ENCODE assay signal across 8 mouse cellular contexts in the genomic region with DNA sequence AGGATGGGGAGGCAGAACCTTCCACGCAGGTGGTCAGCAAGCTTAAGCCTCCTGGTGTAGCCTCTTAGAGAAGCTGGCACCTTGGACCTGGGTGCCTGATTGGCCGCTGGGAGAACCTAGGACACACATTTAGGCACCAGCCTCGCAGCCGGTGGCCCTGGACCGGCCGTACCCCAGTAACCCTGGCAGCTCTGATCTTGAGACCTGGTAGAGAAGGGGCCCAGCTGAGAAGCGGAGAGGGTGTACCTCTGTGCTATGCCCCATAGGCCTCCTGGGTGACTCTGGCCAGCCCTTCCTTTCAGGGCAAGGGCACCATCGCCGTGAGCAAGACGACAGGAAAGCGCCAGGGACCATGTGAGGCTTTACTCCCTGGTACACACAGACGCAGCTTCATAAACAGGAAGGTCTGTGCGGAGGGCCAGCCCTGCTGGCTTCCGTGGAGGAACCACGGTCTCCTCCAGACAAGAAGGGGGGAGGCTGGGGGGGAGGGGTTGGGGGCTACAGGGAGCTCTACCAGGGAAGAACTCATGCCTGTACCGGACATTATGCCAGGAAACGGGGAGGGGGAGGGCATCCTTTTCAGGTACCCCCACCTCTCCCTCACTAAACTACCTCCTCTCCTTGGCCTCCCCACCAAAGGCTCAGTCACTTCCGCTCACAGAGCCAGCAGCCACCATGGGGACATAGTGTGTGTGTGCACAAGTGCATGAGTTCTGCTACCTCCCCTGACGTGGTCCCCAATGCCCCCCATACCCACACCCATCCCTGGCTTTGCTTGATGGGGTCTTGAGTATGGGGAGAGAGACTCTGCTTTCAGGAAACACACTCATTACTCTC. TPM values are rescaled to one million over a fixed set of nuclear protein-coding genes. Genes with fewer than 3 reads are reported as not detected.
DNase-seq lines count a peak whose midpoint lies in the region; ATAC-seq and TF ChIP-seq lines count a peak whose summit lies in the region.

No protein-coding gene starts in this region.

- H3K4me2 ChIP-seq in intestine, postnatal 0 days (replicated peaks; ENCODE audit: low read depth): peak overlapping the region; percentile 48

- no peaks in the 10 kb centered on the region for H3K9me3 ChIP-seq in intestine, postnatal 0 days (ENCODE audit: control insufficient read depth)

- peak; percentile 47 for TF ChIP-seq EP300 in heart, adult 2 months (IDR thresholded peaks at IDR 0.05; ENCODE audit: insufficient read depth, low read depth, low read length)

- H3K27me3 ChIP-seq in heart, adult 2 months (ENCODE audit: control insufficient read depth, insufficient read depth, low read length): no peaks in the 10 kb centered on the region
- no peaks in the 10 kb centered on the region for H3K27me3 ChIP-seq in intestine, postnatal 0 days (replicated peaks; ENCODE audit: control insufficient read depth, insufficient read depth, low read length)

- peak overlapping the region; percentile 78 for H3K27ac ChIP-seq in layer of hippocampus, adult 2 months
- peak overlapping the region; percentile 81 for H3K27ac ChIP-seq in heart, adult 2 months
- peak overlapping the region; percentile 57 for H3K27ac ChIP-seq in intestine, postnatal 0 days (ENCODE audit: low read depth, low read length)
- H3K27ac ChIP-seq in olfactory bulb, adult 2 months (ENCODE audit: insufficient read depth, low read depth, low read length): peak overlapping the region; percentile 37; the same call in 1 of the 2 replicates

- no peak for DNase-seq in layer of hippocampus, adult 2 months (ENCODE audit: low spot score in 2 of 2)
- DNase-seq in layer of hippocampus, adult 11-12 months (ENCODE audit: low spot score): no peak
- peak; percentile 69 to 82 for DNase-seq in heart, adult 2 months
- peak; percentile 55 for DNase-seq in lung, adult 2 months
- no peak for DNase-seq in right cerebral cortex, postnatal 10 days (ENCODE audit: low spot score in 2 of 2)
- no peak for DNase-seq in cerebellum, adult 9-10 months

- no peak for TF ChIP-seq CTCF in layer of hippocampus, adult 2 months (conservative IDR thresholded peaks at IDR 0.05)
- no peak for TF ChIP-seq CTCF in heart, adult 2 months (IDR thresholded peaks at IDR 0.05)
- TF ChIP-seq CTCF in intestine, postnatal 0 days (IDR thresholded peaks at IDR 0.05; ENCODE audit: low read depth): no peak
- no peak for TF ChIP-seq CTCF in lung, adult 2 months (IDR thresholded peaks at IDR 0.05; ENCODE audit: insufficient read depth, low read length)
- TF ChIP-seq CTCF in olfactory bulb, adult 2 months (IDR thresholded peaks at IDR 0.05; ENCODE audit: insufficient read depth, low read depth, low read length): no peak

- H3K36me3 ChIP-seq in heart, adult 2 months (ENCODE audit: control insufficient read depth, insufficient read depth, low read length): no peaks in the 10 kb centered on the region
- peaks cover 18% of the 10 kb centered on the region; the same call in 1 of the 2 replicates for H3K36me3 ChIP-seq in intestine, postnatal 0 days (ENCODE audit: control insufficient read depth, insufficient read depth)

- H3K4me1 ChIP-seq in heart, adult 2 months (ENCODE audit: control insufficient read depth, insufficient read depth, low read length): peaks cover 4% of the 10 kb centered on the region
- 0 out of 2 replicates have a peak, but pooled peaks cover 4% of the 10 kb centered on the region for H3K4me1 ChIP-seq in intestine, postnatal 0 days (replicated peaks; ENCODE audit: control insufficient read depth, insufficient read depth, low read length)
- peaks cover 9% of the 10 kb centered on the region for H3K4me1 ChIP-seq in lung, adult 2 months (ENCODE audit: control insufficient read depth, insufficient read depth, low read length)
- H3K4me1 ChIP-seq in olfactory bulb, adult 2 months (ENCODE audit: control insufficient read depth, insufficient read depth, low read length): peaks cover 33% of the 10 kb centered on the region

- peak overlapping the region; percentile 61 for H3K9ac ChIP-seq in heart, adult 2 months (ENCODE audit: low read depth, low read length)
- 0 out of 2 replicates have a peak overlapping the region, but pooled peaks have one; percentile 1 for H3K9ac ChIP-seq in intestine, postnatal 0 days (ENCODE audit: low read depth, low read length)

- ATAC-seq in intestine, postnatal 0 days: no peak

- intact Hi-C loops in heart, adult 2 months (cut with DNase I): no loop called here

- H3K79me2 ChIP-seq in heart, adult 2 months (replicated peaks; ENCODE audit: control insufficient read depth, insufficient read depth, low read length): no peaks in the 10 kb centered on the region

- 40% methylated on average over 19 of the region's 19 CpGs for WGBS in heart, adult 2 months
- 70% methylated on average over 19 of the region's 19 CpGs for WGBS in intestine, postnatal 0 days
- 43% methylated on average over 19 of the region's 19 CpGs for WGBS in lung, adult 2 months
- 64% methylated on average over 19 of the region's 19 CpGs for WGBS in olfactory bulb, adult 2 months

- peak; percentile 71 for TF ChIP-seq POLR2A in heart, adult 2 months (IDR thresholded peaks at IDR 0.05; ENCODE audit: insufficient read depth, low read depth, low read length)
- TF ChIP-seq POLR2A in lung, adult 2 months (IDR thresholded peaks at IDR 0.05; ENCODE audit: borderline replicate concordance, extremely low read depth, low read depth, low read length): peak; percentile 84; the same call in 1 of the 2 replicates
- TF ChIP-seq POLR2A in olfactory bulb, adult 2 months (IDR thresholded peaks at IDR 0.05; ENCODE audit: insufficient read depth, low read depth, low read length): no peak

- H3K4me3 ChIP-seq in layer of hippocampus, adult 2 months: peak overlapping the region; percentile 28
- peak overlapping the region; percentile 59 for H3K4me3 ChIP-seq in heart, adult 2 months
- no peak overlapping the region for H3K4me3 ChIP-seq in intestine, postnatal 0 days (ENCODE audit: low read depth, low read length)
- H3K4me3 ChIP-seq in lung, adult 2 months (replicated peaks; ENCODE audit: extremely low read depth, low read depth, low read length): peak overlapping the region; percentile 63
- H3K4me3 ChIP-seq in olfactory bulb, adult 2 months (ENCODE audit: insufficient read depth, low read depth, low read length): no peak overlapping the region; the same call in 1 of the 2 replicates

RNA-seq across cellular contexts. Expression of a gene that starts 1.5 kb away (rescaled TPM):
- total RNA-seq in layer of hippocampus, adult 2 months (2021): 1 to 10 TPM; 4.4 to 4.7 TPM
- total RNA-seq in heart, adult 2 months (2021): 10 to 100 TPM; 11.1 to 11.6 TPM
- polyA plus RNA-seq in heart, adult 2 months (2012; rRNA removed): 15.0 and 19.1 TPM in 2 replicates
- polyA plus RNA-seq in intestine, postnatal 0 days (2015; fragmentation: Nextera tagmentation; extraction: Ambion mirVana): 7.2 and 7.6 TPM in 2 replicates
- polyA plus RNA-seq in lung, adult 2 months (2012; rRNA removed): 78.0 and 98.3 TPM in 2 replicates
- polyA plus RNA-seq in olfactory bulb, adult 2 months (2012; ENCODE audit: insufficient read depth, insufficient read length, low replicate concordance, missing spikeins): not detected in 2 replicates

RNA-seq across cellular contexts. Expression of a gene that starts 31.1 kb away (rescaled TPM):
- 1 to 10 TPM; 5.4 to 5.5 TPM for total RNA-seq in layer of hippocampus, adult 2 months (2021)
- total RNA-seq in heart, adult 2 months (2021): 10 to 100 TPM; 15.0 to 17.0 TPM
- 22.3 and 28.5 TPM in 2 replicates for polyA plus RNA-seq in heart, adult 2 months (2012; rRNA removed)
- 3.2 and 3.9 TPM in 2 replicates for polyA plus RNA-seq in intestine, postnatal 0 days (2015; fragmentation: Nextera tagmentation; extraction: Ambion mirVana)
- 61.5 and 73.5 TPM in 2 replicates for polyA plus RNA-seq in lung, adult 2 months (2012; rRNA removed)
- not detected in 2 replicates for polyA plus RNA-seq in olfactory bulb, adult 2 months (2012; ENCODE audit: insufficient read depth, insufficient read length, low replicate concordance, missing spikeins)

RNA-seq across cellular contexts. Expression of a gene that starts 53.2 kb away (rescaled TPM):
- total RNA-seq in layer of hippocampus, adult 2 months (2021): 100 to 1,000 TPM; 202 to 204 TPM
- total RNA-seq in heart, adult 2 months (2021): 1 to 10 TPM; 1.3 to 3.4 TPM
- 0.16 and 0.35 TPM in 2 replicates for polyA plus RNA-seq in heart, adult 2 months (2012; rRNA removed)
- 0.10 and 0.17 TPM in 2 replicates for polyA plus RNA-seq in intestine, postnatal 0 days (2015; fragmentation: Nextera tagmentation; extraction: Ambion mirVana)
- 0.02 and 0.09 TPM in 2 replicates for polyA plus RNA-seq in lung, adult 2 months (2012; rRNA removed)
- polyA plus RNA-seq in olfactory bulb, adult 2 months (2012; ENCODE audit: insufficient read depth, insufficient read length, low replicate concordance, missing spikeins): not detected in 2 replicates

Comparison
In these comparisons a context has a peak if more than half of its experiments do, and no peak if none do; other contexts are left out.
1. DNase-seq: peak in heart, adult 2 months (2 of 2) and lung, adult 2 months (single experiment); none in layer of hippocampus, adult 2 months (0 of 2), layer of hippocampus, adult 11-12 months (single experiment), right cerebral cortex, postnatal 10 days (0 of 2) and cerebellum, adult 9-10 months (single experiment).
2. H3K4me3 ChIP-seq: peak in layer of hippocampus, adult 2 months (single experiment), heart, adult 2 months (single experiment) and lung, adult 2 months (single experiment); none in intestine, postnatal 0 days (single experiment) and olfactory bulb, adult 2 months (single experiment).
3. Peak in every context shown above with its lines, with median percentiles within 50 percentile points of each other: H3K27ac ChIP-seq.